Mouse (Mus musculus): Measurements from ENCODE around the gene Gm1043. TPM values are rescaled to one million over a fixed set of nuclear protein-coding genes. Genes with fewer than 3 reads are reported as not detected.

Gene Gm1043
- polyA plus RNA-seq (2012; ENCODE audit: low replicate concordance): 3.6 TPM in 2 replicates

GRCm38 (mm10) chr5:37085241-37085640, at the start of gene Gm1043:
Gm1043 (plus strand) TSS chr5:37085370.

GRCm38 (mm10) chr5:37241651-37242151, 156.5 kb downstream of the Gm1043 start, which contains the start of gene Crmp1:
Crmp1 (plus strand) TSS chr5:37241940.

Other genes with a start within 250 kb of the Gm1043 start
- gene Ppp2r2c, start 216.9 kb upstream of the Gm1043 start, polyA plus RNA-seq (2012; ENCODE audit: low replicate concordance): 0.12 TPM in 1 of 2 replicates, not detected in the other
- 6.4 and 9.8 TPM in 2 replicates for gene Wfs1, start 96.2 kb upstream of the Gm1043 start, polyA plus RNA-seq (2012; ENCODE audit: low replicate concordance)
- 5.1 and 28.4 TPM in 2 replicates for gene Crmp1, start 156.6 kb downstream of the Gm1043 start, polyA plus RNA-seq (2012; ENCODE audit: low replicate concordance)

Measured in hematopoietic multipotent progenitor cell, adult 10-12 weeks (in vitro differentiated cells).